Mouse (Mus musculus): ENCODE measurements around the gene Ccr7. TPM values are rescaled to one million over a fixed set of nuclear protein-coding genes. Genes with fewer than 3 reads are reported as not detected.

The Ccr7 gene
- polyA plus RNA-seq, 1 experiment from 2014 or later: 0.36 TPM

DNA sequence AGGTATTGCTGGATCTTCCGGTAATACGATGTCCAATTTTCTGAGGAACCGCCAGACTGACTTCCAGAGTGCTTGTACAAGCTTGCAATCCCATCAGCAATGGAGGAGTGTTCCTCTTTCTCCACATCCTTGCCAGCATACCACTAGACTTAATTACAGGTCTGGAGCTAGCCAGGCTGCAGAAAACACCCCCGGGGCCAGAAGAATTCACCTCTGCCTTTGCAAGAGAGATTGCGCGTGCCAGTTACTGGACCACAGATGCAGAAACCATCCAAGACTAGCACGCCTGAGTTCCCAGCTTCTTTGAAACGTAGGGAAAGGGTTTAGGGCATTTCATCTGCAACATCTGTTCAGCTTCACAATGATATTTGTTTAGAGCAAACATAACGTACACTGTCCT is 15.9 kb downstream of the Ccr7 start:
- H3K9me3 ChIP-seq (replicated peaks; ENCODE audit: control insufficient read depth, low read length): no peaks in the 10 kb centered on the region
- no peak overlapping the region for H3K27ac ChIP-seq (ENCODE audit: low read depth, low read length)
- H3K4me2 ChIP-seq: no peak overlapping the region
- no peak for ATAC-seq (replicated peaks; ENCODE audit: insufficient number of reproducible peaks, low FRiP score, low TSS enrichment)
- H3K36me3 ChIP-seq (ENCODE audit: control insufficient read depth, insufficient read depth, low read length): no peaks in the 10 kb centered on the region
- 0 out of 2 replicates have a peak, but pooled peaks cover 5% of the 10 kb centered on the region for H3K4me1 ChIP-seq (ENCODE audit: control insufficient read depth, insufficient read depth, low read length)
- no peak overlapping the region for H3K4me3 ChIP-seq (ENCODE audit: low read depth, low read length)
- H3K9ac ChIP-seq (ENCODE audit: low read depth, low read length): no peak overlapping the region
- 77% methylated on average over 9 of the region's 9 CpGs for WGBS (ENCODE audit: insufficient replicate concordance)
- H3K27me3 ChIP-seq (ENCODE audit: control insufficient read depth, insufficient read depth, low read length): no peaks in the 10 kb centered on the region

DNA sequence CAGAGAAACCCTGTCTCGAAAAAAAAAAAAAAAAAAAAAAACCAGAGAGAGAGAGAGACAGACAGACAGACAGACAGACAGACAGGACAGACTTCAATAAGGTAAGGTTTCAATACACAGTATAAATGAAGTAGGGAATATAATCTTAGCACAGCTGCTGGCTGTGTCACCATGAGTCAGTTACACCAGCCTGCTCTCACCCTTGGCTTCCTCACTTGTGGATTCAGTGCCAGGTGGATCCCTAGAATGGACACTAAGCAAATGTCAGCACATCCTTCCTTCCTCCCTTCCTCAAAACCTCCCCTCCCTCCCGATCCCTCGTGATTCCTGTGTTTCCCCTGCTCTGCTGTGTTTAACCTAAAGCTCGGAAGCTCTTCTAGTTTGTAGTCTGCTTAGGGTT is 17.5 kb downstream of the Ccr7 start:
- no peaks in the 10 kb centered on the region for H3K36me3 ChIP-seq (ENCODE audit: control insufficient read depth, insufficient read depth, low read length)
- H3K4me3 ChIP-seq (ENCODE audit: low read depth, low read length): no peak overlapping the region
- no peaks in the 10 kb centered on the region for H3K27me3 ChIP-seq (ENCODE audit: control insufficient read depth, insufficient read depth, low read length)
- peaks cover 14% of the 10 kb centered on the region for H3K4me1 ChIP-seq (ENCODE audit: control insufficient read depth, insufficient read depth, low read length)
- H3K9ac ChIP-seq (ENCODE audit: low read depth, low read length): no peak overlapping the region
- H3K4me2 ChIP-seq: no peak overlapping the region
- H3K9me3 ChIP-seq (replicated peaks; ENCODE audit: control insufficient read depth, low read length): no peaks in the 10 kb centered on the region
- no peak for ATAC-seq (replicated peaks; ENCODE audit: insufficient number of reproducible peaks, low FRiP score, low TSS enrichment)
- no peak overlapping the region for H3K27ac ChIP-seq (ENCODE audit: low read depth, low read length)
- WGBS (ENCODE audit: insufficient replicate concordance): 66% methylated on average over 4 of the region's 4 CpGs

DNA sequence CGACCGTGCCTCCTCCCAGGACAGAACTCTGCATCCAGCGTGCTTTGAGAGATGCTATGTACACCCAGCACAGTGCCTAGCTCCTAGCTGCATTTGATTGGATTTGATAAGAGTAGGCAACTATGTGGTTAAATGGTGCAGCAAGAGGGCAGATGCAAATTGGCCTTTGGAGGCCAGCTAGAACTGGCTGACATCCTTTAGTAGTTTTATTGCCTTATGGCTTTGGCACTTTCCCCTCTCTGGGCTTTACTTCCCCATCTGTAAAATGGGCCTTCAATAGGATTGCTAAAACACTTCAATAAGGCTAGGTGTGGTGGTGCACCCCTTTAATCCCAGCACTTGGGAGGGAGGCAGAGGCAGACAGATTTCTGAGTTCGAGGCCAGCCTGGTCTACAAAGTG is 17.9 kb downstream of the Ccr7 start:
- Histone ChIP-seq H3K9me3 (replicated peaks; ENCODE audit: control insufficient read depth, low read length) (no peaks in the 10 kb centered on the region), H3K36me3 (ENCODE audit: control insufficient read depth, insufficient read depth, low read length) (no peaks in the 10 kb centered on the region), H3K9ac (ENCODE audit: low read depth, low read length) (no peak overlapping the region), H3K4me1 (ENCODE audit: control insufficient read depth, insufficient read depth, low read length) (peaks cover 18% of the 10 kb centered on the region), H3K4me2 (no peak overlapping the region), H3K27ac (ENCODE audit: low read depth, low read length) (no peak overlapping the region), H3K27me3 (ENCODE audit: control insufficient read depth, insufficient read depth, low read length) (no peaks in the 10 kb centered on the region), H3K4me3 (ENCODE audit: low read depth, low read length) (no peak overlapping the region)
- WGBS (ENCODE audit: insufficient replicate concordance): 68% methylated on average over 4 of the region's 4 CpGs
- no peak for ATAC-seq (replicated peaks; ENCODE audit: insufficient number of reproducible peaks, low FRiP score, low TSS enrichment)

DNA sequence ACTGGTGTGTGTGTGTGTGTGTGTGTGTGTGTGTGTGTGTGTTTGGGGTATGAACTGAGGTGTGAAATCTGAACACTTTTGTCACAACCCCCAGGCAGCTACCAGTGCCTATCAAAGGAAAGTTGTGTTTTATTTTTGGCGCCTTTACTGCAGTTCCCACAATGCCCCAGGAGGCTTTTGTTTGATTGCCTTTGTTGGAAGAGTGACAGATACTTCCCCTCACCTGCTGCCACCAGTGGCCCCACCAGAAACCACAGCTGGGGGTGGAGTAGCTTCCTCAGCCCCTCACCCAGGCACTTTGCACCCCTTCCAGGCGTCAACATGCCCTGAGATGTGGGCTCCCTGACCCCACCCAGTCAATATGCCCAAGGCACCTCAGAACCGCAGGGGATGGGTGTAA is 18.5 kb downstream of the Ccr7 start:
- no peak for ATAC-seq (replicated peaks; ENCODE audit: insufficient number of reproducible peaks, low FRiP score, low TSS enrichment)
- H3K36me3 ChIP-seq (ENCODE audit: control insufficient read depth, insufficient read depth, low read length): no peaks in the 10 kb centered on the region
- no peaks in the 10 kb centered on the region for H3K27me3 ChIP-seq (ENCODE audit: control insufficient read depth, insufficient read depth, low read length)
- H3K9ac ChIP-seq (ENCODE audit: low read depth, low read length): no peak overlapping the region
- no peaks in the 10 kb centered on the region for H3K9me3 ChIP-seq (replicated peaks; ENCODE audit: control insufficient read depth, low read length)
- 51% methylated on average over 3 of the region's 3 CpGs for WGBS (ENCODE audit: insufficient replicate concordance)
- no peak overlapping the region for H3K27ac ChIP-seq (ENCODE audit: low read depth, low read length)
- H3K4me3 ChIP-seq (ENCODE audit: low read depth, low read length): no peak overlapping the region
- no peak overlapping the region for H3K4me2 ChIP-seq
- H3K4me1 ChIP-seq (ENCODE audit: control insufficient read depth, insufficient read depth, low read length): peaks cover 24% of the 10 kb centered on the region

DNA sequence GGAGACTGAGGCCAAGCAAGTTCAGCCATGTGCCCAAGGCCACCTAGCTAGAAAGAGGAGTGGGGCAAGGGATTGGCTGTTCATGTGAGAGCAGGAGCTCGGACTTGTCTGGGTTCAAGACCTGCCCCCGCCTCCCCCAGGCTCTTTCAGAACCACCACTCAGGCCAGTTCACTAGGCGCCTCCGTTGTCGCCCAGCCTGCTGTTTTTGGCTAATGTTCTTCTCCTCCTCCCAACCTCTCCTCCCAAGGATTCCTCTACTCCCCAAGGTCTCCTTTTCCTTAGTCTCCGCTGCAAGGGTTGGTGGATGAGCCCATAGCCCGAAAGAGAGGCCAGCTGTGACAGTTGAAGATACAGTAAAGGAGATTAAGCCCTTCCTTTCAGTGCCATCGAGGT is 19.8 kb downstream of the Ccr7 start:
- no peak overlapping the region for H3K4me3 ChIP-seq (ENCODE audit: low read depth, low read length)
- no peak overlapping the region for H3K27ac ChIP-seq (ENCODE audit: low read depth, low read length)
- H3K27me3 ChIP-seq (ENCODE audit: control insufficient read depth, insufficient read depth, low read length): no peaks in the 10 kb centered on the region
- peaks cover 27% of the 10 kb centered on the region for H3K4me1 ChIP-seq (ENCODE audit: control insufficient read depth, insufficient read depth, low read length)
- no peak overlapping the region for H3K4me2 ChIP-seq
- no peak for ATAC-seq (replicated peaks; ENCODE audit: insufficient number of reproducible peaks, low FRiP score, low TSS enrichment)
- no peaks in the 10 kb centered on the region for H3K9me3 ChIP-seq (replicated peaks; ENCODE audit: control insufficient read depth, low read length)
- no peak overlapping the region for H3K9ac ChIP-seq (ENCODE audit: low read depth, low read length)
- H3K36me3 ChIP-seq (ENCODE audit: control insufficient read depth, insufficient read depth, low read length): no peaks in the 10 kb centered on the region
- 56% methylated on average over 8 of the region's 8 CpGs for WGBS (ENCODE audit: insufficient replicate concordance)

DNA sequence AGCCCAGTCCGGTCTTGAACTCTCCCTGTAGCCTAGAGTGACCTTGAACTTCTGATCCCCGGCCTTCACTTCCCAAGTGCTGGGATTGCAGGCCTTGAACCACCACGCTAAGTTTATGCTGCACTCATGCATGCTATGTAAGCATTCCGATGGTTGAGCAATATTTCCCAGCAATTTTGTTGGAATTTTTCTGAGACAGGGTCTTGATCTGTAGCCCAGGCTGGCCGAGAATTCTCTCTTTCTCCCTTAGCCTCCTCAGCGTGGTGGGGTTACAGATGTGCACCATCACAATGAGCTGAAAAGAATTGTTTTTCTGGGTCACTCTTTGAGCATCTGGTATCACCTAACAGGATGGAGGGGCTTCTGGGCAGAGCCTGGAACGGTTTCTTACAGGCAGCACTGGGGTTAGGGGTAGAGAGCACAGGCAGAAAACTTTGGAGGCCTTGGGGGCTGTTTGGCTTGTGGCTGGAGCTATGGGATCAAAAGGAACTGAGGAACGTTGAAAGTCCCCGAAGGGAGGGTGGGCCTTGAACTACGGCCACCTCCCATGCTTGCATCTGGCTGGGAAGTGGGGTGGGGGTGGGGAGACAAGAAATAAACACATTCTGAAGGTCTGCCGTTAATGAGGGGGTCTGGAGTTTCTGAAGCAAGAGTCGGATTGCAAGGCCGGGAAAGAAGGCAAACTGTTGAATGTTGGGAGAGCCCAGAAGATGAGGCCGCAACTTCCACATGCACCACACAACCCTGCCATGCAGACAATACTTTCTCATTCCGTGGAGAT is 20.4 kb downstream of the Ccr7 start:
- WGBS (ENCODE audit: insufficient replicate concordance): 46% methylated on average over 15 of the region's 15 CpGs
- Histone ChIP-seq H3K36me3 (ENCODE audit: control insufficient read depth, insufficient read depth, low read length) (no peaks in the 10 kb centered on the region), H3K9me3 (replicated peaks; ENCODE audit: control insufficient read depth, low read length) (no peaks in the 10 kb centered on the region), H3K4me3 (ENCODE audit: low read depth, low read length) (no peak overlapping the region), H3K4me2 (no peak overlapping the region), H3K9ac (ENCODE audit: low read depth, low read length) (no peak overlapping the region), H3K27ac (ENCODE audit: low read depth, low read length) (no peak overlapping the region), H3K4me1 (ENCODE audit: control insufficient read depth, insufficient read depth, low read length) (peaks cover 27% of the 10 kb centered on the region), H3K27me3 (ENCODE audit: control insufficient read depth, insufficient read depth, low read length) (no peaks in the 10 kb centered on the region)
- no peak for ATAC-seq (replicated peaks; ENCODE audit: insufficient number of reproducible peaks, low FRiP score, low TSS enrichment)

DNA sequence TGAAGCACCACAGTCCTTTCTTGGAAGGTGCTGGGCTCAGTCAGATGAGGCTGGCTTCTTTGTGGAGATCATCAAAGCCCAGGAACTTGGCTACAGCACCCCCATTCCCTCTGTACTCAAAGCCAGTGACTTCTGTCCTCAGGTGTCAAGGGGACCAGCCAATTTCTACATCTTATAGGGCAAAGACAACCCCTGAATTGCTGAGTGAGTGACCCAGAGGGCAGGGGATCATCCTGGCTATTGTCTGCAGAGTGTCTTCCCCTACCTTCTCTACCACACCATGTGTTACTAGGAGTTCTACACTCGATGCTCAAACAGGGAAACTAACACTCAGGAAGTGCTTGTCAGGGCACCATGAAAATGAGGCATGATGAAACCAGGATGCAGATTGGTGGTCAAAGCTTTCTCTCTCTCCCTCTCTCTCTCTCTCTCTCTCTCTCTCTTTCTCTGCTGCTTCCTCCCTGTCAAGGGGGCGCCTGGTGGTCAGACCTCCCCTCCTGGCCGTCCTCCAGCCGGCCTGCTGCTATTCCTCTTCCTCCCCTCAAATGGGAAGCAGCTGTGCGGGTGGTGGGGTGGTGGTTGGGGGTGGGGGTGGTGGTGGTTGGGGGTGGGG is 21.5 kb downstream of the Ccr7 start:
- Histone ChIP-seq H3K27ac (ENCODE audit: low read depth, low read length) (peak overlapping the region; percentile 50), H3K27me3 (ENCODE audit: control insufficient read depth, insufficient read depth, low read length) (no peaks in the 10 kb centered on the region), H3K9ac (ENCODE audit: low read depth, low read length) (no peak overlapping the region), H3K36me3 (ENCODE audit: control insufficient read depth, insufficient read depth, low read length) (no peaks in the 10 kb centered on the region), H3K4me3 (ENCODE audit: low read depth, low read length) (no peak overlapping the region), H3K4me1 (ENCODE audit: control insufficient read depth, insufficient read depth, low read length) (peaks cover 27% of the 10 kb centered on the region), H3K9me3 (replicated peaks; ENCODE audit: control insufficient read depth, low read length) (no peaks in the 10 kb centered on the region), H3K4me2 (no peak overlapping the region)
- ATAC-seq (replicated peaks; ENCODE audit: insufficient number of reproducible peaks, low FRiP score, low TSS enrichment): no peak
- 18% methylated on average over 5 of the region's 5 CpGs for WGBS (ENCODE audit: insufficient replicate concordance)

DNA sequence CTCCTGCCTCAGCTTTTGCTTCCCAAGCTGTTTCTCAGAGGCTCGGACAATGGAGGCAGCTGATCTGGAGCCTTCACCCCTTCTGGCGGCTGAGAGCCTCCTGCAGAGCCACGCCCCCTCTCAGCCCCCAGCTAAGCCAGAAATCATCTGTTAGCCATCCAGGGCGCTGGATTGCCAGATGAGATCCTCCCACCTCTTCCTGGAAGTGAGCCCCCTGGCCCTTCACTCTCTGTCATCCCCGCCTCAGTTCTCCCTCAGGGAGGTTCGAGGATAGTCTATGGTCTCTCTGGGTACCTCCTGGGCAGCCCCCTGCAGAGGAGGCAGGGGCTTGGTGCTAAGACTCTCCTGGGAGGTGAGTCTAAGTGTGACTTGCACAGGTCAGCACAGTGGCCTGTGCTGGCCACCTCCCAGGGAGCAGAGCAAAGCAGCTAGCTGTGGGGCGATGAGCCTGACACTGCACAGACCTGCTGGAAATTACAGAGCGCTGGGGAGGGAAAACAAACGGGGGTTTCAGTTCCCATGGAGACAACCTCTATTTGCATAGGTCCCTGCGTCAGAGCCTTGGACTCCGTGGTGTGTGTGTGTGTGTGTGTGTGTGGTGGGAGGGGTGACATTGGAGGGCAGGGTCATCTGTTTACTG is 22.7 kb downstream of the Ccr7 start:
- peak; percentile 50; the same call in 1 of the 2 replicates for ATAC-seq (replicated peaks; ENCODE audit: insufficient number of reproducible peaks, low FRiP score, low TSS enrichment)
- Histone ChIP-seq H3K9ac (ENCODE audit: low read depth, low read length) (peak overlapping the region; percentile 23), H3K27me3 (ENCODE audit: control insufficient read depth, insufficient read depth, low read length) (no peaks in the 10 kb centered on the region), H3K4me1 (ENCODE audit: control insufficient read depth, insufficient read depth, low read length) (peaks cover 32% of the 10 kb centered on the region), H3K9me3 (replicated peaks; ENCODE audit: control insufficient read depth, low read length) (no peaks in the 10 kb centered on the region), H3K4me3 (ENCODE audit: low read depth, low read length) (peak overlapping the region; percentile 27), H3K4me2 (peak overlapping the region; percentile 60), H3K36me3 (ENCODE audit: control insufficient read depth, insufficient read depth, low read length) (no peaks in the 10 kb centered on the region), H3K27ac (ENCODE audit: low read depth, low read length) (peak overlapping the region; percentile 46)
- 3% methylated on average over 11 of the region's 11 CpGs for WGBS (ENCODE audit: insufficient replicate concordance)

All from heart, embryonic 11.5 days (tissue).